Mouse (Mus musculus) heart, embryonic 13.5 days (tissue): Measurements from ENCODE around the gene Plbd1. TPM values are rescaled to one million over a fixed set of nuclear protein-coding genes. Genes with fewer than 3 reads are reported as not detected.

ENCODE experiments used
- ATAC-seq: fragments of 200-750 bp; cut with Nextera tagmentation; 2 replicates; pipeline ENCODE4 v1.8.0; 2017; ENCODE audit warnings: moderate TSS enrichment; ENCODE audit not compliant: insufficient number of reproducible peaks, low FRiP score, low TSS enrichment; ENCODE audit errors: extremely low read depth
- H3K27ac ChIP-seq: fragments of 300-500 bp; sonication (generic); replicated peaks from 2 replicates; pipeline ENCODE4 v1.5.1; 2015; ENCODE audit warnings: moderate library complexity, mild to moderate bottlenecking, inconsistent platforms
- H3K27me3 ChIP-seq: fragments of 300-500 bp; sonication (generic); replicated peaks from 2 replicates; pipeline ENCODE4 v1.6.1; 2015; ENCODE audit warnings: mild to moderate bottlenecking, inconsistent platforms
- H3K36me3 ChIP-seq: fragments of 300-500 bp; sonication (generic); 2 replicates; pipeline ENCODE4 v1.6.1; 2015; ENCODE audit warnings: mild to moderate bottlenecking, inconsistent platforms
- H3K4me1 ChIP-seq: fragments of 300-500 bp; sonication (generic); 2 replicates; pipeline ENCODE4 v1.6.1; 2015; ENCODE audit warnings: inconsistent platforms
- H3K4me2 ChIP-seq: fragments of 300-500 bp; sonication (generic); 2 replicates; pipeline ENCODE4 v1.6.1; 2015; ENCODE audit warnings: inconsistent platforms, mild to moderate bottlenecking, moderate library complexity
- H3K4me3 ChIP-seq: fragments of 300-500 bp; sonication (generic); 2 replicates; pipeline ENCODE4 v1.5.1; 2015; ENCODE audit warnings: moderate library complexity, mild to moderate bottlenecking, inconsistent platforms
- H3K9ac ChIP-seq: fragments of 300-500 bp; sonication (generic); 2 replicates; pipeline ENCODE4 v1.6.1; 2015; ENCODE audit warnings: inconsistent platforms, mild to moderate bottlenecking, moderate library complexity
- H3K9me3 ChIP-seq: fragments of 300-500 bp; sonication (generic); 2 replicates; pipeline ENCODE4 v1.6.1; 2016; ENCODE audit warnings: inconsistent platforms
- WGBS: fragments of 180-500 bp; shearing (Covaris S2); methylation state at CpG from one replicate; pipeline ENCODE4 v1.1.7; 2015; ENCODE audit warnings: mixed read lengths; 5-methylcytosine and 5-hydroxymethylcytosine counted together
- polyA plus RNA-seq: library from polyadenylated mRNA; unstranded; fragments of >200 nt; fragmentation: Nextera tagmentation; extraction: Ambion mirVana; gene quantifications from 2 replicates; pipeline ENCODE4 v1.2.1, GENCODE M21; 2015

Plbd1 gene
- polyA plus RNA-seq, 1 experiment from 2014 or later, result 6.3 TPM

DNA sequence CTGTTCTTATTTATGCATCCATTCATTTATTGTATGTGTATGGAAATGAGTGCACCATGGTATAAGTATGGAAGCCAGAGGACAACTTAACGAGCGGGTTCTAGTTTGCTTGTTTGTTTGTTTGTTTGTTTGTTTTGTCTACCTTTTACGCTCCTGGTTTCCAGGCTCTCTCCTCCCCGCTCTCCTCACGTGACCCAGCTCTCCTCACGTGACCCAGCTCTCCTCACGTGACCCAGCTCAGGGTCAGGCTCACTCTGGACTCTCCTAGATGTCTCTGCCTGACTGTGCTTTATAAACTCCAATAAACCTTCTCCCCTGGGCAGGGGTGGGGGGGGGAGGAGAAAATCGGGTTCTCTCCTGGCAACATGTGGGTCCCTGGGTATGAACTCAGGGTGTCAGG is 11.1 kb downstream of the Plbd1 start:
- no peaks in the 10 kb centered on the region for H3K9me3 ChIP-seq
- peaks cover 14% of the 10 kb centered on the region for H3K4me1 ChIP-seq
- peaks cover 4% of the 10 kb centered on the region; the same call in 1 of the 2 replicates for H3K27me3 ChIP-seq
- WGBS, result 83% methylated on average over 8 of the region's 8 CpGs
- ATAC-seq, result no peak
- no peak overlapping the region for H3K27ac ChIP-seq
- H3K9ac ChIP-seq, result no peak overlapping the region
- H3K4me3 ChIP-seq, result no peak overlapping the region
- no peak overlapping the region for H3K4me2 ChIP-seq
- H3K36me3 ChIP-seq, result no peaks in the 10 kb centered on the region

DNA sequence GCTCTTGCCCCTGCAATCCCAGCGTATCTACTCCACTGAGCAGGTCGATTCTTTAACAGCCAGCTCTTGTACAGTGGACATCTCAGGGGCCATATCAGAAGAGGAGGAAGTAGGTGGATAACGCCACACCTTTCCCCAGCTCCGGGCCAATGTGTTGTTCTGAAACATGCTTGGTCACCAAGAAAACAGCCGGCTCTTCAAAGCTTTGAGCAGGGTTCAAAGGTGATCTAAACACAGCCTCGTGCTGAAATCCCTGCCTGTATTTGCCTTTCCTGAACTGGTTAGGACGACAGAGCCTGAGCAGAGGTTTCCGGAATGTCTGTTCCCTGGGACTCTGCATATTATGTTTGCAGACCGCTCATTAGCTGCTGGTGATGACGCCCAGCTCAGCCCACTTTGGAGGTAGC is 14.3 kb downstream of the Plbd1 start:
- Histone ChIP-seq H3K4me3 (no peak overlapping the region), H3K36me3 (no peaks in the 10 kb centered on the region), H3K27me3 (peaks cover 4% of the 10 kb centered on the region; the same call in 1 of the 2 replicates), H3K9ac (no peak overlapping the region), H3K4me1 (peaks cover 4% of the 10 kb centered on the region), H3K27ac (no peak overlapping the region), H3K9me3 (peaks cover 6% of the 10 kb centered on the region), H3K4me2 (no peak overlapping the region)
- ATAC-seq, result no peak
- 61% methylated on average over 10 of the region's 10 CpGs for WGBS

- Histone ChIP-seq H3K9me3 (peaks cover 6% of the 10 kb centered on the region), H3K4me1 (0 out of 2 replicates have a peak, but pooled peaks cover 3% of the 10 kb centered on the region), H3K36me3 (no peaks in the 10 kb centered on the region), H3K27ac (no peak overlapping the region), H3K27me3 (no peaks in the 10 kb centered on the region), H3K4me2 (no peak overlapping the region), H3K9ac (no peak overlapping the region), H3K4me3 (no peak overlapping the region)
- 46% methylated on average over 6 of the region's 6 CpGs for WGBS
- ATAC-seq, result no peak
These were observed 15.5 kb downstream of the Plbd1 start for GRCm38 (mm10) chr6:136646207-136646606.

- WGBS, result 51% methylated on average over 9 of the region's 9 CpGs
- 0 out of 2 replicates have a peak, but pooled peaks cover 3% of the 10 kb centered on the region for H3K4me1 ChIP-seq
- H3K36me3 ChIP-seq, result no peaks in the 10 kb centered on the region
- H3K27ac ChIP-seq, result no peak overlapping the region
- ATAC-seq, result no peak
- peaks cover 6% of the 10 kb centered on the region for H3K9me3 ChIP-seq
- no peak overlapping the region for H3K4me2 ChIP-seq
- H3K4me3 ChIP-seq, result no peak overlapping the region
- no peaks in the 10 kb centered on the region for H3K27me3 ChIP-seq
- H3K9ac ChIP-seq, result no peak overlapping the region
These were observed 16.0 kb downstream of the Plbd1 start for GRCm38 (mm10) chr6:136645754-136646153.

DNA sequence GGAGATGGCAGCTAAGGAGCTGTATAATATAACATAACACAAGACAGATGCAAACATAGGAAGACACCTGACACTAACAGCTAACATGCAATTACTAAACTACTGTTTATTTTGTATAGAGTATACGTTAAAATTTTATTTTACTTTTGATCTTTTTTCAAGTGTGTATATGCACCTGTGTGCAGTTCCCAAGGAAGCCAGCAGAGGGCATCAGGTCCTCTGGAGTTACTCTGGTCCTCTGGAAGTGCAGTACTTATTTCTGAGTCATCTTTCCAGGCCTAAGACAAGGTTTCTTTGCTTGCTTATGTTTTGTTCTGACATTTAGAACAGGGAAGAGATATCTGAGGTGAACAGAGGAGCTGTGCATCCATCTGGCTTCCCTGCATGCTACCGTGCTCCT is 17.6 kb downstream of the Plbd1 start:
- no peaks in the 10 kb centered on the region for H3K36me3 ChIP-seq
- no peak for ATAC-seq
- 84% methylated on average over 2 of the region's 2 CpGs for WGBS

DNA sequence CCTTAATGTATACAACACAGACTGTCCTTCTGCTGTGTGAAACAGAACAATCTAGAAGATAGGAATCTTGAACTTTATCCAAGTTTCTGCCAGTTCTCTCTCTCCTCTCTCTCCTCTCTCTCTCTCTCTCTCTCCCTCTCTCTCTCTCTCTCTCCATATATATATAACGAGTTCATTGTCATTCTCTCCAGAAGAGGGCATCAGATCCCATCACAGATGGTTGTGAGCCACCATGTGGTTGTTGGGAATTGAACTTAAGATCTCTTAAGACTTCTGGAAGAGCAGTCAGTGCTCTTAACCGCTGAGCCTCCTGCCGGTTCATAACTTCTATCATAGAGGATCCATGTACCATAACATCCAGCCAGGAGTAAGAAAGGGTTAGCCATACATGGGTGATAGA is 26.7 kb downstream of the Plbd1 start:
- Histone ChIP-seq H3K9ac (no peak overlapping the region), H3K36me3 (no peaks in the 10 kb centered on the region), H3K4me2 (no peak overlapping the region), H3K9me3 (no peaks in the 10 kb centered on the region), H3K4me1 (peaks cover 7% of the 10 kb centered on the region; the same call in 1 of the 2 replicates), H3K27me3 (no peaks in the 10 kb centered on the region), H3K4me3 (no peak overlapping the region), H3K27ac (no peak overlapping the region)
- 66% methylated on average over 3 of the region's 3 CpGs for WGBS
- no peak for ATAC-seq

More for the DNA sequence above, 17.6 kb downstream of the Plbd1 start:
- no peak overlapping the region for H3K27ac ChIP-seq
- H3K4me2 ChIP-seq, result no peak overlapping the region
- peaks cover 6% of the 10 kb centered on the region for H3K9me3 ChIP-seq
- H3K4me3 ChIP-seq, result no peak overlapping the region
- 0 out of 2 replicates have a peak, but pooled peaks cover 3% of the 10 kb centered on the region for H3K4me1 ChIP-seq
- no peak overlapping the region for H3K9ac ChIP-seq
- no peaks in the 10 kb centered on the region for H3K27me3 ChIP-seq

GRCm38 (mm10) chr6:136633719-136634118 is 28.0 kb downstream of the Plbd1 start:
- H3K36me3 ChIP-seq, result no peaks in the 10 kb centered on the region
- WGBS, result 40% methylated on average over 6 of the region's 6 CpGs
- H3K27ac ChIP-seq, result no peak overlapping the region
- peaks cover 7% of the 10 kb centered on the region; the same call in 1 of the 2 replicates for H3K4me1 ChIP-seq
- H3K4me2 ChIP-seq, result no peak overlapping the region
- H3K9ac ChIP-seq, result no peak overlapping the region
- H3K9me3 ChIP-seq, result no peaks in the 10 kb centered on the region
- no peaks in the 10 kb centered on the region for H3K27me3 ChIP-seq
- H3K4me3 ChIP-seq, result no peak overlapping the region
- no peak for ATAC-seq

DNA sequence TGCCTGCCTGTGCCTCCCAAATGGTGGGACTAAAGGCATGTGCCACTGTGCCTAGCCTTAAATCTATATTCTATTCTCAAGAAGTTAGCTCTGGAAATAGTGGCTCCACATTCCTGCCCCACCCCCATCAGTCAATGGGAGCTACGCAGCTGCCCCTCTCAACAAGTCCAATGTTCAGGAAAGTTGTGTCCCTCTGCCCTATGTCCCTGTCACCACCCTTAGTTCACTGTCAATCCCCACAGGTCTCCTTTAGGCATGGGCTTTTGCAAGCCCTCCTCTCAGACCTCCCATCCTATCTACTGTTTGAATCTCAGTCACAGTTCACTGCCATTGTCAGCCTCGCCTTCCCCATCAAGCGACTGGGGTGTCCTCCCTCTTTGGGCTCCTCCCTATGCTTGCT is 28.6 kb downstream of the Plbd1 start:
- no peak for ATAC-seq
- WGBS, result 74% methylated on average over 3 of the region's 3 CpGs
- no peak overlapping the region for H3K4me3 ChIP-seq

GRCm38 (mm10) chr6:136631945-136632534 is 29.7 kb downstream of the Plbd1 start:
- WGBS, result 73% methylated on average over 13 of the region's 13 CpGs
- H3K9me3 ChIP-seq, result no peaks in the 10 kb centered on the region
- peaks cover 7% of the 10 kb centered on the region; the same call in 1 of the 2 replicates for H3K4me1 ChIP-seq
- no peak overlapping the region for H3K4me3 ChIP-seq
- no peak for ATAC-seq
- no peak overlapping the region for H3K27ac ChIP-seq
- no peaks in the 10 kb centered on the region for H3K27me3 ChIP-seq
- H3K9ac ChIP-seq, result no peak overlapping the region
- H3K36me3 ChIP-seq, result no peaks in the 10 kb centered on the region
- no peak overlapping the region for H3K4me2 ChIP-seq

More for the DNA sequence above, 28.6 kb downstream of the Plbd1 start:
- Histone ChIP-seq H3K4me1 (peaks cover 7% of the 10 kb centered on the region; the same call in 1 of the 2 replicates), H3K27me3 (no peaks in the 10 kb centered on the region), H3K27ac (no peak overlapping the region), H3K4me2 (no peak overlapping the region), H3K9me3 (no peaks in the 10 kb centered on the region), H3K36me3 (no peaks in the 10 kb centered on the region), H3K9ac (no peak overlapping the region)

DNA sequence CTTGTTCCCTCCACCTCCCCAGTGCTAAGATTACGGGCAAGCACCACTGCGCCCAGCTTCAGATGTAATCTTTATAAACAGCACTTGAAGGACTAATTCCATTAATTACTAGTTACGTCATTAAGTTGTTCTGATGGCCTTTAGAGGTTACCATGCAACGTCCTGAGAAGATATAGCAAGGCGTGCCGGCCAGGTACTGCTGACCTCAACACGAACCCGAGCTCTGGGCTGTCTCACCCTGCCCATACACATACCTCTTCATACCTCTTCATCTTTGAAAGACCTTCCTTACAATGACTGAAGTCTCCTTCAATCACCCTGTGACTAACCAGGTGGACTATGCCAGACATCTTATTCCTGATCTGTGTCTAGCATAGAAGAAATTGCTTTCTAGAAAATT is 30.2 kb downstream of the Plbd1 start:
- Histone ChIP-seq H3K9ac (no peak overlapping the region), H3K9me3 (no peaks in the 10 kb centered on the region), H3K27me3 (no peaks in the 10 kb centered on the region), H3K27ac (no peak overlapping the region), H3K4me2 (no peak overlapping the region), H3K4me3 (no peak overlapping the region), H3K4me1 (peaks cover 7% of the 10 kb centered on the region; the same call in 1 of the 2 replicates), H3K36me3 (no peaks in the 10 kb centered on the region)
- no peak for ATAC-seq
- 82% methylated on average over 8 of the region's 8 CpGs for WGBS

- H3K27me3 ChIP-seq, result no peaks in the 10 kb centered on the region
- ATAC-seq, result no peak
- WGBS, result 81% methylated on average over 5 of the region's 5 CpGs
- H3K36me3 ChIP-seq, result no peaks in the 10 kb centered on the region
- no peak overlapping the region for H3K27ac ChIP-seq
- H3K9me3 ChIP-seq, result no peaks in the 10 kb centered on the region
- H3K4me1 ChIP-seq, result peaks cover 7% of the 10 kb centered on the region; the same call in 1 of the 2 replicates
- H3K4me3 ChIP-seq, result no peak overlapping the region
- no peak overlapping the region for H3K9ac ChIP-seq
- no peak overlapping the region for H3K4me2 ChIP-seq
These were observed 32.1 kb downstream of the Plbd1 start for GRCm38 (mm10) chr6:136629639-136630038.

GRCm38 (mm10) chr6:136625421-136625820 is 36.3 kb downstream of the Plbd1 start:
- Histone ChIP-seq H3K27ac (no peak overlapping the region), H3K9ac (no peak overlapping the region), H3K27me3 (no peaks in the 10 kb centered on the region), H3K4me2 (no peak overlapping the region), H3K4me3 (no peak overlapping the region), H3K4me1 (0 out of 2 replicates have a peak, but pooled peaks cover 2% of the 10 kb centered on the region), H3K36me3 (no peaks in the 10 kb centered on the region), H3K9me3 (no peaks in the 10 kb centered on the region)
- no peak for ATAC-seq
- 87% methylated on average over 12 of the region's 12 CpGs for WGBS
